Mouse (Mus musculus) stomach, embryonic 15.5 days (tissue): Measurements from ENCODE around the gene Stra6. TPM values are rescaled to one million over a fixed set of nuclear protein-coding genes. Genes with fewer than 3 reads are reported as not detected.
A peak's percentile ranks its signal among the peaks of the same experiment; 100 is the strongest.

Source experiments
- ATAC-seq: fragments of 200-750 bp; cut with Nextera tagmentation; 2 replicates; pipeline ENCODE4 v1.8.0; 2017; ENCODE audit warnings: low read depth, moderate number of reproducible peaks, moderate TSS enrichment; ENCODE audit not compliant: insufficient read depth, low FRiP score
- H3K27ac ChIP-seq: fragments of 300-500 bp; sonication (generic); 2 replicates; pipeline ENCODE4 v1.5.1; 2015; ENCODE audit warnings: mild to moderate bottlenecking, inconsistent platforms
- H3K27me3 ChIP-seq: fragments of 300-500 bp; sonication (generic); replicated peaks from 2 replicates; pipeline ENCODE4 v1.6.1; 2015; ENCODE audit warnings: inconsistent platforms
- H3K36me3 ChIP-seq: fragments of 300-500 bp; sonication (generic); 2 replicates; pipeline ENCODE4 v1.6.1; 2015; ENCODE audit warnings: inconsistent platforms
- H3K4me1 ChIP-seq: fragments of 300-500 bp; sonication (generic); 2 replicates; pipeline ENCODE4 v1.6.1; 2015; ENCODE audit warnings: inconsistent platforms
- H3K4me2 ChIP-seq: fragments of 300-500 bp; sonication (generic); 2 replicates; pipeline ENCODE4 v1.6.1; 2015; ENCODE audit warnings: mild to moderate bottlenecking, inconsistent platforms
- H3K4me3 ChIP-seq: fragments of 300-500 bp; sonication (generic); replicated peaks from 2 replicates; pipeline ENCODE4 v1.5.1; 2015; ENCODE audit warnings: inconsistent platforms
- H3K9ac ChIP-seq: fragments of 300-500 bp; sonication (generic); 2 replicates; pipeline ENCODE4 v1.6.1; 2015; ENCODE audit warnings: inconsistent platforms
- H3K9me3 ChIP-seq: fragments of 300-500 bp; sonication (generic); 2 replicates; pipeline ENCODE4 v1.6.1; 2016; ENCODE audit warnings: inconsistent platforms
- WGBS: fragments of 180-500 bp; shearing (Covaris S2); methylation state at CpG from one replicate; pipeline ENCODE4 v1.1.7; 2015; 5-methylcytosine and 5-hydroxymethylcytosine counted together
- polyA plus RNA-seq: library from polyadenylated mRNA; unstranded; fragments of >200 nt; fragmentation: Nextera tagmentation; extraction: Ambion mirVana; gene quantifications from 2 replicates; pipeline ENCODE4 v1.2.1, GENCODE M21; 2015

Stra6 gene
- polyA plus RNA-seq, 1 experiment from 2014 or later: 1.8 TPM

- no peak for ATAC-seq
- WGBS: 50% methylated on average over 7 of the region's 7 CpGs
Observed at GRCm38 (mm10) chr9:58116024-58116651, 52.5 kb downstream of the Stra6 start.

GRCm38 (mm10) chr9:58118671-58119070, 55.1 kb downstream of the Stra6 start, which contains the start of gene Ccdc33:
Ccdc33 (minus strand) TSS chr9:58118823.
- Histone ChIP-seq H3K27ac (no peak within 1 kb of the TSS), H3K27me3 (peaks cover 3% of the 10 kb centered on the region; the same call in 1 of the 2 replicates), H3K36me3 (no peaks in the 10 kb centered on the region), H3K9ac (no peak within 1 kb of the TSS), H3K4me2 (no peak within 1 kb of the TSS), H3K4me1 (peaks cover 20% of the 10 kb centered on the region), H3K9me3 (no peaks in the 10 kb centered on the region), H3K4me3 (no peak within 1 kb of the TSS)
- 21% methylated on average over 2 of the region's 2 CpGs for WGBS
- no peak for ATAC-seq

More at GRCm38 (mm10) chr9:58116024-58116651, 52.5 kb downstream of the Stra6 start:
- Histone ChIP-seq H3K27ac (no peak overlapping the region), H3K27me3 (peaks cover 6% of the 10 kb centered on the region; the same call in 1 of the 2 replicates), H3K4me2 (no peak overlapping the region), H3K4me3 (no peak overlapping the region), H3K9me3 (no peaks in the 10 kb centered on the region), H3K4me1 (peaks cover 36% of the 10 kb centered on the region), H3K36me3 (no peaks in the 10 kb centered on the region), H3K9ac (no peak overlapping the region)

- no peak overlapping the region for H3K4me2 ChIP-seq
- H3K27ac ChIP-seq: no peak overlapping the region
- no peaks in the 10 kb centered on the region for H3K36me3 ChIP-seq
- H3K27me3 ChIP-seq: no peaks in the 10 kb centered on the region
- peaks cover 22% of the 10 kb centered on the region for H3K4me1 ChIP-seq
- 46% methylated on average over 3 of the region's 3 CpGs for WGBS
- no peak overlapping the region for H3K9ac ChIP-seq
- no peaks in the 10 kb centered on the region for H3K9me3 ChIP-seq
- ATAC-seq: no peak
- H3K4me3 ChIP-seq: no peak overlapping the region
Observed at GRCm38 (mm10) chr9:58125085-58125484, 61.5 kb downstream of the Stra6 start.

GRCm38 (mm10) chr9:58125811-58126210, 62.2 kb downstream of the Stra6 start:
- Histone ChIP-seq H3K27ac (no peak overlapping the region), H3K9me3 (no peaks in the 10 kb centered on the region), H3K4me3 (no peak overlapping the region), H3K9ac (no peak overlapping the region), H3K36me3 (no peaks in the 10 kb centered on the region), H3K4me1 (peaks cover 23% of the 10 kb centered on the region), H3K27me3 (no peaks in the 10 kb centered on the region), H3K4me2 (no peak overlapping the region)
- WGBS: 29% methylated on average over 4 of the region's 4 CpGs
- ATAC-seq: no peak

- no peak overlapping the region for H3K9ac ChIP-seq
- peak overlapping the region; percentile 24; the same call in 1 of the 2 replicates for H3K4me2 ChIP-seq
- no peak for ATAC-seq
Observed at GRCm38 (mm10) chr9:58128926-58129413, 65.4 kb downstream of the Stra6 start.

GRCm38 (mm10) chr9:58129508-58129907, 65.9 kb downstream of the Stra6 start:
- Histone ChIP-seq H3K4me2 (peak overlapping the region; percentile 24; the same call in 1 of the 2 replicates), H3K27me3 (no peaks in the 10 kb centered on the region), H3K9ac (no peak overlapping the region), H3K27ac (no peak overlapping the region), H3K36me3 (no peaks in the 10 kb centered on the region), H3K4me1 (peaks cover 36% of the 10 kb centered on the region), H3K9me3 (no peaks in the 10 kb centered on the region), H3K4me3 (no peak overlapping the region)
- 20% methylated on average over 8 of the region's 8 CpGs for WGBS
- no peak for ATAC-seq

More at GRCm38 (mm10) chr9:58128926-58129413, 65.4 kb downstream of the Stra6 start:
- Histone ChIP-seq H3K36me3 (no peaks in the 10 kb centered on the region), H3K4me3 (no peak overlapping the region), H3K9me3 (no peaks in the 10 kb centered on the region), H3K4me1 (peaks cover 32% of the 10 kb centered on the region), H3K27ac (no peak overlapping the region), H3K27me3 (no peaks in the 10 kb centered on the region)
- 13% methylated on average over 13 of the region's 13 CpGs for WGBS

GRCm38 (mm10) chr9:58130909-58131308, 67.3 kb downstream of the Stra6 start:
- 43% methylated on average over 3 of the region's 3 CpGs for whole genome bisulfite sequencing
- no peak overlapping the region for H3K4me3 ChIP-seq
- ATAC-seq: no peak
- H3K36me3 ChIP-seq: no peaks in the 10 kb centered on the region
- no peak overlapping the region for H3K4me2 ChIP-seq
- H3K27ac ChIP-seq: no peak overlapping the region
- H3K9me3 ChIP-seq: no peaks in the 10 kb centered on the region
- no peaks in the 10 kb centered on the region for H3K27me3 ChIP-seq
- H3K4me1 ChIP-seq: peaks cover 36% of the 10 kb centered on the region
- H3K9ac ChIP-seq: no peak overlapping the region

GRCm38 (mm10) chr9:58131735-58132134, 68.1 kb downstream of the Stra6 start:
- H3K9ac ChIP-seq: no peak overlapping the region
- no peaks in the 10 kb centered on the region for H3K36me3 ChIP-seq
- no peak overlapping the region for H3K4me2 ChIP-seq
- peaks cover 36% of the 10 kb centered on the region for H3K4me1 ChIP-seq
- H3K4me3 ChIP-seq: no peak overlapping the region
- no peak overlapping the region for H3K27ac ChIP-seq
- 67% methylated on average over 7 of the region's 7 CpGs for WGBS
- H3K9me3 ChIP-seq: no peaks in the 10 kb centered on the region
- H3K27me3 ChIP-seq: no peaks in the 10 kb centered on the region
- ATAC-seq: no peak

- no peak overlapping the region for H3K9ac ChIP-seq
- H3K4me3 ChIP-seq: no peak overlapping the region
- H3K36me3 ChIP-seq: no peaks in the 10 kb centered on the region
- H3K27me3 ChIP-seq: no peaks in the 10 kb centered on the region
- WGBS: 14% methylated on average over 16 of the region's 17 CpGs
- peaks cover 26% of the 10 kb centered on the region for H3K4me1 ChIP-seq
- ATAC-seq: peak; percentile 41; the same call in 1 of the 2 replicates
- no peaks in the 10 kb centered on the region for H3K9me3 ChIP-seq
- peak overlapping the region; percentile 28; the same call in 1 of the 2 replicates for H3K27ac ChIP-seq
- no peak overlapping the region for H3K4me2 ChIP-seq
Observed at GRCm38 (mm10) chr9:58133893-58134884, 70.6 kb downstream of the Stra6 start.

GRCm38 (mm10) chr9:58134906-58135305, 71.3 kb downstream of the Stra6 start:
- Histone ChIP-seq H3K4me3 (no peak overlapping the region), H3K9me3 (no peaks in the 10 kb centered on the region), H3K4me2 (no peak overlapping the region), H3K36me3 (no peaks in the 10 kb centered on the region), H3K4me1 (peaks cover 22% of the 10 kb centered on the region), H3K9ac (no peak overlapping the region), H3K27me3 (no peaks in the 10 kb centered on the region), H3K27ac (no peak overlapping the region)
- ATAC-seq: no peak
- WGBS: 35% methylated on average over 7 of the region's 7 CpGs

GRCm38 (mm10) chr9:58135921-58136321, 72.3 kb downstream of the Stra6 start:
- no peaks in the 10 kb centered on the region for H3K27me3 ChIP-seq
- H3K4me1 ChIP-seq: peaks cover 22% of the 10 kb centered on the region
- H3K9ac ChIP-seq: no peak overlapping the region
- H3K4me3 ChIP-seq: no peak overlapping the region
- ATAC-seq: no peak
- H3K27ac ChIP-seq: no peak overlapping the region
- no peaks in the 10 kb centered on the region for H3K9me3 ChIP-seq
- 24% methylated on average over 2 of the region's 2 CpGs for WGBS
- H3K36me3 ChIP-seq: no peaks in the 10 kb centered on the region
- no peak overlapping the region for H3K4me2 ChIP-seq

GRCm38 (mm10) chr9:58139947-58140346, 76.4 kb downstream of the Stra6 start:
- Histone ChIP-seq H3K4me3 (no peak overlapping the region), H3K4me2 (no peak overlapping the region), H3K9ac (no peak overlapping the region), H3K36me3 (no peaks in the 10 kb centered on the region), H3K9me3 (no peaks in the 10 kb centered on the region), H3K27ac (no peak overlapping the region), H3K27me3 (no peaks in the 10 kb centered on the region), H3K4me1 (peaks cover 21% of the 10 kb centered on the region)
- 24% methylated on average over 6 of the region's 6 CpGs for WGBS
- no peak for ATAC-seq
